Mouse (Mus musculus) ovary, postnatal 14 days (tissue): ENCODE results near the gene Mip.
A peak's percentile ranks its signal among the peaks of the same experiment; 100 is the strongest.
"Not testable (repeated sequence)": the region's sequence is repeated elsewhere in the genome, so short reads cannot be mapped to it uniquely, and the experiment has no call there.

Source experiments
- DNase-seq: peaks from one replicate; pipeline ENCODE4 v3.0.0; 2022; ENCODE audit warnings: low spot score

The Mip gene

GRCm38 (mm10) chr10:128247020-128247732 is 21.5 kb downstream of the Mip start:
- DNase-seq: no peak

DNA sequence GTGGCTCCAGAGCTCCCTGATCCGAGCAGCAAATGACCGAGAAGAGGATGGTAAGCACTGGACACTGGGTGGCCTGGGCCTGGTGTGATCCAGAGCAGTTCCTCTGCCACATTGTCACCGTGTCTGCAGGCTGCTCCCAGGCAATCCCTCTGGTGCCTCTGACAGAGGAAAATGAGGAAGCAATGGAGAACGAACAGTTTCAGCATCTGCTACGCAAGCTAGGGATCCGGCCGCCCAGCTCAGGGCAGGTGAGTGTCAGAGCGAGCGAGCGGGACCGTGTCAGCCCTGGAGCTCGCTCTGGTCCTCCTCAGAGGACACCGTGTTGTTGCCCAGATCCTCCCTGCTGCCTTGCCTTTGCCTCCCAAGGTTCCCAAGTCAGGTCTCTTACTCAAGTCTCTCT is 24.9 kb downstream of the Mip start:
- no peak for DNase-seq

GRCm38 (mm10) chr10:128253677-128254255 is 28.1 kb downstream of the Mip start, which contains the start of gene Apon:
Apon (plus strand) TSS chr10:128254096.
- no peak for DNase-seq

DNA sequence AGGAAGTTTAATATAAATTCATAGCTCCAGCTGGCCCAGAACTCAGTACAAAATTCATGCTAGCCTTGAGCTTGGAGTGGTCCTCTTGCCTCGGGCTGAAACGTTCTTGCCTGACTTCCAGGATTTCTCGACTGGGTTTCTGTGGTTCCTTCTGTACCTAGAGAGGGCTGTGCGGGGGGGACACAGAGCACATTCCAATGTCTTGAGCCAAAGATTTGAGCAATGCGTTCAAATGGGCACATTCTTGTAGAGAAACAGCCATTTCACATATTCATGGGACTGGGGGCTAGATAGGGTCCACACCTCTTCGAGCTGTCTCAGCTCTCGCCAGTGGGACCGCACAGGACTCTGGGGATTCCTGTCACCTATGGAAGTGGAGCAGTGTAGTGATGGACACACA is 30.3 kb downstream of the Mip start:
- no peak for DNase-seq

- DNase-seq: no peak
Observed at GRCm38 (mm10) chr10:128256328-128256727, 30.7 kb downstream of the Mip start.

DNA sequence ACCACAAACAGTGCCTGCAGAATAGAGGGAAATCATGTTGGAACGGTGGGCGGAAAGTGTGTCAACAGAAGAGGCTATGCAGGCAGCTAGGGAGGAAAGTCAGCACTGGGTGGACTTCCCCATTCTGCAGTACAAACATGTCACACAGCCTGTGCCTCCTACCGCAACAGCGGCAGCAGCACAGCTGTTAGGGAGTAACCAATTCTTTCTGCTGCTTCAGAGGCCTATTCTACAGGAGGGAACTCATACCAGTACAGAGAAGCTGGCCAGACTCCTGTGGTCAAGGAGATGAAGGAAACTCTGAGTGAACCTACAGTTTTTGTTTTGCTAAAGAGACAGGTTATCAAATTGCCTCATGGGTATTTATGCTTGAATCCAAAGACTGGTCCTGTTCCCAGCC is 33.3 kb downstream of the Mip start:
- DNase-seq: no peak

- no peak for DNase-seq
Observed at GRCm38 (mm10) chr10:128259946-128260345, 34.3 kb downstream of the Mip start.

DNA sequence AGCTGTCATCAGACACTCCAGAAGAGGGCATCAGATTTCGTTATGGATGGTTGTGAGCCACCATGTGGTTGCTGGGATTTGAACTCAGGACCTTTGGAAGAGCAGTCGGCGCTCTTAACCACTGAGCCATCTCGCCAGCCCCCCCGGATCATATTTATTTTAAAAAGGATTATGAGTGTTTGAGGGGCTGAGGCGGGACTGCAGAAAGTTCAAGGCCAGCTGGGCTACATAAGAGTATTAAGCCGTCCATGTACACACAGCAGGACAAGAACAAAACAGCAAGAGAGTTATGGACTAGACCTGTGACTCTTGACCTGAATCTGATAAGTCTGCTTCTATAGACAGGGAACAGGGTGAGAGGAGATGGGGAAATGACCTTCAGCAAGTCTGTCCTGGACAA is 34.7 kb downstream of the Mip start:
- DNase-seq: not testable (repeated sequence)

GRCm38 (mm10) chr10:128262300-128262699 is 36.7 kb downstream of the Mip start:
- DNase-seq: no peak

- no peak for DNase-seq
Observed at GRCm38 (mm10) chr10:128263393-128264310, 38.0 kb downstream of the Mip start.

GRCm38 (mm10) chr10:128268371-128268770 is 42.7 kb downstream of the Mip start, which contains the start of gene Apof:
Apof (plus strand) TSS chr10:128268671.
- no peak for DNase-seq

DNA sequence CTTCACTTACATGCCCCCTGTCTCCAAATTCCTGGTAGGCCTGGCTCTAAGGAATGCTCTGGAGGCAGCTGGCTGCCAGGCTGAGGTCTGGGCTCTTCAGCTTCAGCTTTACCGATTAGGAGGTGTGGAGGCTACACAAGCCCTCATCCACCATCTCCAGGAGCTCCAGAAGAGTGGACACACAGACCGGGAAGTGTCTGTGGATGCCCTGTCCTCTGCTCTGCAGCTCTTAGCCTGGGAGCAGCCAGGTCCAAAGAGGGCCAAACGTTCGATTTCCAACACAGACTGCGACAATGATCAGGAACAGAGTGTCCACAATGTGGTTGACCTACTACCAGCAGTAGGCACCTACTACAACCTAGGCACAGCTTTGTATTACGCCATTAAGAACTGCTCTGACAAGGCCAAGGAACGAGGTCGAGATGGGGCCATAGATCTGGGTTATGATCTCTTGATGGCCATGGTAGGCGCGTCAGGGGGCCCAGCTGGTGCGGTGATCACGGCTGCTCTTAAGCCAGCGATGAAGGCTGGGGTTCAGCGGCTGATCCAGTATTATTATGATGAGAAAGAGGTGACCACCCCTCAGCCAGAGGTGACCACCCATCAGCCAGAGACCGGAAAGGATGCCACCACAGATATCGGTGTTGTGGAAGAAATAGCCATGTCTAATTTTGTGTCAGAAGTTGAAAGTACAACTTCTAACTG is 43.7 kb downstream of the Mip start:
- no peak for DNase-seq

DNA sequence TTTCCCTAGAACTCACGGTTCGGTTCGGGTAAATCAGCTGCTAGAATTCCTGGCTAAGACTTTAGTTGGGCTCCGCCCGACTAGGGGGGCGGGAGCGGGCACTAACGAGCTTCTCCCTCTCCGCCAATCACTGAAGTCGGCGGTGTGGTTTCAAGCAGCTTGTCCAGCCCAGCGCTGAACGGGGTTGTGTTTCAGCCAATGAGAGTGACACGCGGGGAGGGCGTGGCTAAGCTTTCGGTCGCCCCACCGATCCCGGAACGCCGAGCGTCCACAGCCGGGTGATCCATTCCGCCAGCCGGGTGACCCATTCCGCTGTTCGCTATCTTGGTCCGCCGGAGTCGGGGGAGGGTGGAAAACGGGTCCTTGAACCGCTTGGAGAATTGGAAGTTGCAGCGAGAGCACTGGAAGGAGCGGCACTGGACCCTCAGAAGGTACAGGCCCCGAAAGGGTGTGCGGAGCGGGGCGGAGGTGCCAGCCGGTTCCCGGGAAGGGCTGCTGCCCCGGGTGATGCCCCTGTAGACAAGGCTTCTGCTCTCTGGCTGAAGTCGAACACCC is 44.7 kb downstream of the Mip start, which contains the start of gene Stat2:
Gene Stat2 (plus strand): TSS at position 273 of the 555 bp plus-strand sequence.
- peak; percentile 90 for DNase-seq

DNA sequence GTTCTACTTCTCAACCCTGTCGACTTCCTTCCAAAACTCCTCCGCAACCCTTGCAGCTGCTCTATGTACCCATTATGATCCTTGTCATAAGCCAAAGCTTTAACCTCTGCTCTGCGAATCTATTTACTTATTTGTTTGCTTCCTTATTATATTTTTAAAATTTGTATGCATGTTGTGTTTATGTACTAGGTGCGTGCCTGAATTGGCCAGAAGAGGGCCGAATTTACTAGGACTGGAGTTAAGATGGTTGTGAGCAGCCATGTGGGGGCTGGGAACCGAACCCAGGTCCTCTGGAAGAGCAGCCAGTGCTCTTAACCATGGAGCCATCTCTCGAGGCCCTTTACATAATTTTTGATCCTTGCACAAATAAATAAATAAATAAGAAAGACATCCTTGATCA is 45.2 kb downstream of the Mip start:
- DNase-seq: no peak

GRCm38 (mm10) chr10:128271883-128272282 is 46.2 kb downstream of the Mip start:
- no peak for DNase-seq

- DNase-seq: not testable (repeated sequence)
Observed at GRCm38 (mm10) chr10:128272819-128273439, 47.3 kb downstream of the Mip start.

GRCm38 (mm10) chr10:128275374-128275773 is 49.7 kb downstream of the Mip start:
- not testable (repeated sequence) for DNase-seq

DNA sequence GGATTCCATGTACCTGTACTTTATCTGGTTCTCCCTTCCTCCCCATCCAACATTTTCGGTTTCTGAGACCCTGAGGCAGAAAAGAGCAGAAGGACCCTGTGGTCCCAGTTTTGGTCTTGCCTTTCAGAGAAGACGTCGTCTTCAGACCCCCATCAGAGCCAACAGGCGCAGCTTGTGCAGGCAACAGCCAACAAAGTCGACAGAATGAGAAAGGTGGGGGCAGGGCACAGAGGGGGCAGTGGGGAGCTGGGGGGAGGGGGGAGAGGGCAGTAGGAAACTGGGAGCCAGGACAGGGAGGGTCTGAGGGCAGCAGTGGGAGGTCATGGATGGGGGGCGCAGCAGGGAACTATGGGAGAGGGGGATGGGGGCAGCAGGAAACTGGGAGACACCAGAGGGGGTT is 52.5 kb downstream of the Mip start:
- no peak for DNase-seq

DNA sequence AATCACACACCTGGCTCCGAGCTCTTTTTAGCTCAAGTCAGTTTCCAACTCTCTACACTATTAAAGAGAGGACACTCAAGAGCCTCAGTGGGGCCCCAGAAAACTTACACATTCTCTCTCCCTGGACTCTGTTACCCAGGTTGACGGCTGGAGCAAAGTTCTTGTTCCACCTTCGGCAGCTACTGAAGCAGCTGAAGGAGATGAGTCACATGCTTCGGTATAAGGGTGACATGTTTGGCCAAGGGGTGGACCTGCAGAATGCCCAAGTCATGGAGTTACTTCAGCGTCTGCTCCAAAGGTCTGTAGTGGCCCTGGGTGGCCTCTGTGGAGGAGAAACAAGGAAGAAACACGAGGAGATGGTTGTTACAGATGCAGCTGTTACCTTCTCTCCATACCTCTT is 55.3 kb downstream of the Mip start:
- DNase-seq: no peak
